Mouse (Mus musculus): ENCODE measurements around the gene Cdc14a.

GRCm38 (mm10) chr3:116434757-116435156 lies 10.9 kb upstream of the Cdc14a start:
- no peak for TF ChIP-seq CTCF (IDR thresholded peaks at IDR 0.05; ENCODE audit: extremely low read depth, insufficient read depth, insufficient read length, insufficient replicate concordance)
- TF ChIP-seq POLR2A (IDR thresholded peaks at IDR 0.05; ENCODE audit: low read depth, low read length) = no peak
